Mouse (Mus musculus) Muller cell, postnatal 12 days (primary cell): ENCODE data around the gene 4933430I17Rik.
"Not testable (repeated sequence)": the region's sequence is repeated elsewhere in the genome, so short reads cannot be mapped to it uniquely, and the experiment has no call there.

Experiments
- DNase-seq: peaks from one replicate; pipeline ENCODE4 v3.0.0-alpha.2; 2015; ENCODE audit errors: inconsistent ontology term

4933430I17Rik gene

GRCm38 (mm10) chr4:62524651-62525488 lies at the start of gene 4933430I17Rik, which contains the start of gene Pole3:
Gene 4933430I17Rik, plus strand, starts transcription at chr4:62525369.
Gene Pole3, minus strand, starts transcription at chr4:62525068.
- DNase-seq = peak; percentile 99

DNA sequence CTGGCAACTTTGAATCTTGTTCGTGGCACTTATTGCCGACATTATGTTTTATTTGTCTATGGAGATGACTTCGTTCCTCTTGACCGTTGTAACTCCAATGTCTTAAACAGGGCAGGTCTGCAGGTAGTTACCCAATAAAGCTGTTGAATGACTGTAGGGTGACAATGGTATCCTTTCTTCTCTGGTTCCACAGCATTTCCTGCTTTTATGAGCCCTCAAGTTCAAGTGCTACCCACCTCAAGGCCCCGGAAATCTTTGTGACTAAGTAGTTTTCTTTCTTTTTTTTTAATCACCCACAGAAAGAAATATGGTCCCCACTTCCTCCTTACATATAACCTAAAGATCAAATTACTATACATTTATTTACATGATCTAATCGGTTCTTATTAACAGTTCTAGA lies 49.4 kb upstream of the 4933430I17Rik start:
- no peak for DNase-seq

DNA sequence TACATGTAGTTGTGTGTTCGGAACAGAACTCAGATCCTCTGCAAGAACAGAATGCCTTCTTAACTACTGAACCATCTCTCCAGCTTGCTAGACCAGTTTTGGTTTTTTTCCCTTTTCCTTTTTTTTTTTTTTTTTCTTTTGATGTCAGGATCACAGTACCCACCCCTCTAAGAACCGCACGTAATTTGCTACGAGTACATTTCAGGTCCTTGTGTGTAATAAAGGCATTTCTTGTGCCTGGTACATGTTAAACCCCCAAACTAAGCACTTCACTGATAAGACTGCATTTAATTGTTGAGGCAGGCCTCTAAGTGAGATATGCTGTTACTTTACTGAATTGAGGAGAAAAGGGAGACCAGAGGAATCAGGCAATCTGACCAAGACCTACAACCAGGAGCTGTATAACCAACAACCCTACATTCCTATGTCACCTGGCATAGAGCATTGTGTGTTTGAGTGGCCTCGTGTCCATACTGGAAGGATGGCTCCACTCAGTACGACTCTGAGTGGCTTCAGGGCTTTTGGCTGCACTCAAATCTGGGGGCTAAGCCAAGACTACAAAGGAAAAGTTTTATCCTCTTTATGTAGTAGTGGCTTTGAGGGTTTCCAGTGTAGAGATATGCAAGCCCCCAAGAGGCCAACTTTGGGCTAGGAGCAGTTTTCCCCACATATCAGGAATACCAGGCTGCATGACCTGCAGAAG lies 47.5 kb upstream of the 4933430I17Rik start:
- DNase-seq = no peak

DNA sequence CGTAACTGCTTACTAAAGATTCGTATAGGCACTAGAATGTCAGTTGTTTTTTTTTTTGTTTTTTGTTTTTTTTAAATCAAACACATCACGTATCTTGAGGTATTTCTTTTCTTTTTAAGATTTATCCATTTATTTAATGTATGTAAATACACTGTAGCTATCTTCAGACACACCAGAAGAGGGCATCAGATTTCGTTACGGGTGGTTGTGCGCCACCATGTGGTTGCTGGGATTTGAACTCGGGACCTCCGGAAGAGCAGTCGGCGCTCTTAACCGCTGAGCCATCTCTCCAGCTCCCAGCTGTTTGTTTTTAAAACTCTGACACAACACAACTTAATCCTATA lies 45.6 kb upstream of the 4933430I17Rik start:
- not testable (repeated sequence) for DNase-seq

DNA sequence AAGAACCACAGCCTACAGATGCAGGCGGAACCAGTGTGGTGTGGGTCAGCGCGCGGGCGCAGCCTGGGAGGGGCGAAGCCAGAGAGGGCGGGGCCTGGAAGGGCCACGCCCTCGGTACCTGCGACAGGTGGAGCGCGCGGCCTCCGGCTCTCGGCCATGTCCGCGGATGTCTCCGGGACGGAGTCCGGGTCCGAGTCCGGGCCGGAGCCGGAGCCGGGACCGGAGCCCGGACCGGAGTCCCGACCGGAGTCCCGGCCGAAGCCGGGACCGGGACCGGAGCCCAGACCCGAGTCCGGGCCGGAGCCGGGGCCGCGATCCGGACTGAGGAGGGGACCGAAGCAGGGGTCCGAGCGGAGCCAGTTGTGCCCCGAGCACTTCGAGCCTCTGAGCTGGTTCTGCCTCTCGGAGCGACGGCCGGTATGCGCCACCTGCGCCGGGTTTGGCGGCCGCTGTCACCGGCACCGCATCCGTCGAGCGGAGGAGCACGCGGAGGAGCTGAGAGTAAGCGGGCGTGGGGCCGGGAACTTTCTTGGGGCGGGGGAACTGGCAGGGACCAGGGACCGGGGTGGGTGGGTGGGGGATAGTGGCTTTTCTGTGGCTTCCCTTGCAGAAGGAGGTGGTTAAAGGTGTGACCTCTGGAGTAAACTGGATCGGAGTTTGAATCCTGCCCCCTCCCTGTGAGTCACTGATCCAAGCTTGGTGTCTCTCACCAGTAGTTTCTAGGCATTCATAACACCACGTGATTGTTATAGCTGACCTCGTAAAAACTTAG lies 45.0 kb upstream of the 4933430I17Rik start, which contains the start of gene Bspry:
Gene Bspry (plus strand): TSS at position 117 of the 772 bp plus-strand sequence.
- DNase-seq = peak; percentile 38

DNA sequence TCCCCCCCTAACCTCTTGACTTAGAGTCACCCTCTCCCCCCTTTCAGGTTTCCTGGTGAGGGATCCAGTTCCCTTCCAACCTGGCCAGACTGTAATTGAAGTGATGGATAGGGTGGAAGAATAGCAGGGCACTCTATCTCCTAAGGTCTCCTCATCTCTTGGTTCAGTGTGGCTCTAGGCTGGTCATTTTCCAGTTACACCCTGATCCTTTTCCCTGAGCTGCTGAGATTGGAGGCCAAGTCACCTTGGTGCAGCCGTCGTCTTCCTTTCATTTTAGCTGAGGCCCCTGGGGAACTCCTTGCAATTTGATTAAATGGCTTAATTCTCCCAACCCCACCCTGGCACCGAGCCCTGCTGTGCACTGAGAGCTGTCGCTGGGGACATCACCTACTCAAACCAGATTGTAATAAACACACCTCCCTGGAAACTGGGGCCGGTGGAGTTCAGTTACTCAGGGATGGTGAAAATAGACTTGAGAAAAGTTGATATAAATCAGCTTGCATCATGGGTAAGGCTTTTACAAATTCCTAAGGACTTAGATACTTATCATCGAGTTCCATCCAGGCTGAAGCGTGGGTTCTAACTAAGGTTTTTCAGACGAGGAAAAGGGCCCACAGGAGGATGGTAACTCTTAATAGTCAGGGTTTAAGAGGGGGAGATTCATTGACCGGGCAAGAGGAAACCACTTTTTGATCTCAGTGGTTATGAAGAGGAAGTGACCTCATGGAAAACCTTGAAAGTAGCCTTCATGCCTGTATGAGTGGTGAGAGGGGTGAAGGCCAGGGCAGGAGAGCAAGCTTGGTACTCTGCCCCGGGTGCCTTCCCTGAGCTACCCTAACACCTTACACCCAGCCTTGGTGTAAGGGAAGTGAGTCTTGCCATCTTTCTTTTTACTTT lies 44.2 kb upstream of the 4933430I17Rik start:
- DNase-seq = no peak

DNA sequence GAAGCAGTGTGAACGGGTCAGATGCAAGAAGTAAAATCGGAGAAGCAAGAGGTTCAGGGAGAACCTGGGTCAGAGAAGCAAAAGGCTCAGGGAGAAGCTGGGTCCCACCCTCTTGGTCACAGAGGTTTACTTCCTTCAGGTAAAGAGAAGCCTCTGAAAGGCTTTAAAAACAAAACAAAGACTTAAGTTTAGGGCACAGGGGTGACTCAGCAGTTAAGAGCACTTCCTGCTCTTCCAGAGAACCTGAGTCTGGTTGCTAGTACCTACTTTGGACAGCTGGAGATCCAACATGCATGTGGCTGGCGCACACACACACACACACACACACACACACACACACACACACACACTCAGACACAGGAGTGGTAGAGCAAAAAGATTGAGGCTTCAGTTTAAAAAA lies 40.2 kb upstream of the 4933430I17Rik start:
- no peak for DNase-seq

DNA sequence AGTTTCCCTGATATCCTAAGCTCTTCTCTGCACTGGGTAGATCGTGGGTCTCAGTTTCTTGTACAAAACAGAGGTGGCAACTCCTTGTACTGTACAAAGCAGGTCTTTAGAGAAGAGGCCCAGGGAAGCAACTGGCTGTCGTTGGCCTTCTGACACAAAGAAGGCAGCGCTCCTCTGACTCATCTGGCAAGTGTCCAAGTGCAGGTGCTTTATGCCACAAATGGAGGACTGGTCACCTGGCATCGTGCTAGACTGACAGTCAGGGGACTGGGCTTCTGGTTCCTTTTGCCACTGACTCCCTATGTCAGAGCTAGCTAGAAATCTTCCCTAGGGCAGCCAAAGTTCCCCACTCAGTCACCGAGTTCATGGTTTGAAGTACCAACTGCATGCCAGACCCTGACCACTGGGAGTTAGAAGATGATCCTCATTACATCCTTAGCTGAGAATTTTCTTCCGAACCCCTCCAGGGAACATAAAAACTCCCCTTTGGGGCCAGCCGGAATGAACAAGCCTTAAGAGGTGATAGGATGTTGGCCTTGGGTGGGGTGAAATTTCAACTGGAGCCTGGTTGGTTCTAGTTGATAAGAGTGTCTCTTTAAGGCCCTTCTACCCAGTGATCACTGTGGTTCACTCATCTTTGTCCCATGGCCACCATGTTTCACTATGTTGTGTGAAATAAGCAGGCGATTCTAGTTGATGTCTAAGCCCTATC lies 39.6 kb upstream of the 4933430I17Rik start:
- DNase-seq = no peak

DNA sequence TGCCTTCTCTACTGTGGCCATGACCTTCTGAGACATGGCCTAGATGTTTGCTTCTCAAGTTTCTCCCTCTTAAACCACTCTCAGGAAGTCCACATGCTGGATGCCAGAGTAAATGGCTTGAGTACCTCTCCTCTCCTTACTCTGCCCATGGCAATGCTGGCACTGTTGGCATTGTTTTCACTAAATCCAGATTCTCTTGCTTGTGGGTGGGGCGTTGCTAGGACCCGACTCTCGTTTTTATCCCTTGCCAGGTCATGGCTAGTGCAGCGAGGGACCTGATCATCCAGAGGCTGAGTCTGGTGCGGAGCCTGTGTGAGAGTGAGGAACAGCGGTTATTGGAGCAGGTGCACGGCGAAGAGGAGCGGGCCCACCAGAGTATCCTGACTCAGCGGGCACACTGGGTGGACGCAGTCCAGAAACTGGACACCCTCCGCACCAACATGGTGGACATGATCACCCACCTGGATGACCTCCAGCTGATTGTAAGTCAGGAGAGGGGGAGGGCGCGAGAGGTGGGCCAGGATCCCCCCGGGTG lies 38.9 kb upstream of the 4933430I17Rik start:
- no peak for DNase-seq

GRCm38 (mm10) chr4:62487172-62487571 lies 38.0 kb upstream of the 4933430I17Rik start:
- no peak for DNase-seq

DNA sequence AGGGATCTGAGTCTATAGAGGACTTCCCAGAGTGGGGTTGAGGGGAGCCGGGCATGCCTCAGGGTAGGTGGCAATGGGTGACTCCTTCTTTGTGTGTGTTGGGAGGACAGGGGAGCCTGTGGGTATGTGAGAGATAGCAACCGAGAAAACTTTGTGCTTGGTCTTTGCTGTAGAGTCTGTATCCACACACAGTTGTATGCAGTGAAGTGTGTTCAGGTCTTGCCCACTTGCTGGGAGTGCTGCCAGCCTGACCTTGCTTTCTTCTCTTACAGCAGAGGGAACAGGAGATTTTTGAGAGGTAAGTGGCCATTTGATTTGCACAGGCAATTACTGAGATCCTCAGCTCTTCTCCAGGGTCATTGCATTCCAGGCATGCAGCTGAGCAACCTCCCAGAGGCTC lies 37.3 kb upstream of the 4933430I17Rik start:
- no peak for DNase-seq

GRCm38 (mm10) chr4:62492682-62493081 lies 32.5 kb upstream of the 4933430I17Rik start:
- DNase-seq = no peak

DNA sequence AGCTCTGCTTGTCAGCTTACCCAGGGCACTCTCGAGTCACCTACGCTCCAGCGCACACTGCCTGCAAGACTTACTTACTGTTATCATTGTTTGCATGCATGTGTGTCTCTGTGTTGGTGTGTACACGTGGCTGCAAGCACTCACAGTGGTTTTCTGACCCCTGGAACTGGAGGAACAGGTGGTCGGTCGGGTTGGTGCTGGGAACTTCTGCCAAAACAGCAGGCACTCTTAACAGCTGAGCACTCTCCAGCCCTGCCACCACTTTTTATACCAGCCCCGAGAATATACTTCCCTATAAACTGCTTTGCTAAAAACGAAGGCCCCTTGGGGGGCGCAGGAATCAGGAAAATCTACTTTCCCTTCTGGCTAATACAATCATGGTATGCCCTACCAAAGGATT lies 30.9 kb upstream of the 4933430I17Rik start:
- no peak for DNase-seq

GRCm38 (mm10) chr4:62495946-62496345 lies 29.2 kb upstream of the 4933430I17Rik start:
- no peak for DNase-seq

- peak; percentile 25 for DNase-seq
These were observed 28.4 kb upstream of the 4933430I17Rik start for GRCm38 (mm10) chr4:62496815-62497214.

- no peak for DNase-seq
These were observed 24.4 kb upstream of the 4933430I17Rik start for GRCm38 (mm10) chr4:62500799-62501198.

DNA sequence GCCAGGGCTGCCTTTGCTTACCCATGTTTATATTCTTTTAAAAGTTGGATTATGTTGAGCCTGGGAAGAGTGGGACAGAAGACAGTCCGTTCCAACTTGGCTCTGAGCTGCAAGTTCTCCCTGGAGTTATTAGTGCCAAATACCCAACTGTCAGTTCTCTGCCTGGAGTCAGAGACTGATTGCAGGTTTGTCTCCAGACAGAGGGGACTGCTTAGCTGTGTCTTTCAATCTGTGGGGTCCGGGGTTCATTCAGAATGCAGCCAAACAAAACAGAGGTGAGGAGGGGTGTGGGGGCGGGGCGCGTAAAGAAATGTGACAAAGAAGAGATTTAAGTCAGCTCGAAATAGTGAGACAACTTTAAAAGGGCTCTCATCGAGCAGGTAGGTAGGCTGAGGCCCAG lies 23.6 kb upstream of the 4933430I17Rik start:
- peak; percentile 25 for DNase-seq

GRCm38 (mm10) chr4:62501964-62502732 lies 23.0 kb upstream of the 4933430I17Rik start:
- peak; percentile 86 for DNase-seq

DNA sequence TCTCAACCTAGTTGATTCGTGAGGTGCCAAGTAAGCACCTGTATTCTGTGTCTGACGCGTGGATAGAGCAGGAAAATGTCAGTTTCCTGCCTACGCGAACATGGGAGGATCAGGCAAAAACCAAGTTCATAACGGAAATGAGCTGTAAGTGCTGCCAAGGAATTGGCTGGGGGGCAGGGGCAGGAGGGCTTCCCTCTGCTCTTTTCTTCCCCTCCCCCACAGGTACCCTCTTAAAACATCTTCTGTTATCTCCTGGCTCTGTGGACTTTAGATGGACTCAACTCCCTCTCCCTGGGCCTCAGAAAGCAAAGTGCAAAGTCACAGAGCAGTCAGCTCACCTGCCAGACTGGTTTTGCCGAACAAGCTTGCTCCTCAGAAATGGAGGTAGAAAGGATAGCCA lies 22.2 kb upstream of the 4933430I17Rik start:
- DNase-seq = no peak
